Mouse (Mus musculus): ENCODE measurements around the gene Plpp3.

DNA sequence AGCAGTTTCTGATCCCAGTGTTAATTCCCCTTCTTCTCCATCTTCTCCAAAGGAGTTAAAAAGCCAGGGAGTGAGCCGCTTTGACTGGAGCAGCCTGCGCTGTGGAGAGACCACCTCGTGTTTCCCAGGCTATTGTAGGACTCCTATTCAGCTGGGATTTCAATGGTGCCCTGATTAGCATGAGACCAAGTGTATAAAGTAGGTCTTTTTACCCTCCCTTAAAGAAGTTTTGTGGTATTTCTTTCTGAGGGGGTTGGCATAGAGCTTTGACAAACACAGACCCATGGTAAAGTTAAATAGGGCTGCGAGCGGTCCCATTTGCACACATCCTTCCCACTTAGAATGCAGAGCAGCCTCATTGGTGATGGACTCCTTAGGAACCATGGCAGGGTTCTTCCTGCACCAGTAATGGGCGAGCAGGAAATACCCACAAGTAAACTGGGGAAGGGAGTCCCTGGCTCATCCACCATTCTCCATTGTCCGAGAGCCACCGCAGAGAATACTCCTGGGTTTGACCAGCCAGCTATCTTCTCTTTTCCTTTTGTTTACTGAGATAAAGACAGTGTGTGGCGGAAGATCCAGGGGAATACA lies 13.8 kb downstream of the Plpp3 start:
- no peak for TF ChIP-seq CTCF (IDR thresholded peaks at IDR 0.05; ENCODE audit: low read depth)
- no peak for TF ChIP-seq EP300 (optimal IDR thresholded peaks at IDR 0.05)
